Mouse (Mus musculus): ENCODE results near the gene Ubxn4.

The Ubxn4 gene

DNA sequence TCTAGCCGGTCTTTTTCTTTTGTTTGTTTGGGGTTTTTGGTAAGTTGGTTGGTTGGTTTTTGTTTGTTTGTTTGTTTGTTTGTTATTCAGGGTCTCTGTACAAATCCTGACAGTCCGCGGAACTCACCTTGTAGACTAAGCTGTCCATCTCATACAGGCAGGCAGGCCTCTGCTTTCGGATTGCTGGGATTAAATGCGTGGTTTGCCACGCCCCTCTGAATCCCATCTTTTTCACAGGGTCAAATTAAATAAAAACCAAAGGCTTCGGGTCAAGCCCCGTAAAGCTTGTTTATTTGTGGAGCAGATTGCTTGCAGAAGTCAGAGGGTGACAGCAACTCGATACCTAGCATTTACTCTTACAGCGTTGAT is at the start of gene Ubxn4:
Gene Ubxn4, plus strand, starts transcription at position 338 of the 369 bp plus-strand sequence.
- no peak for DNase-seq (ENCODE audit: low read depth, low spot score)

DNA sequence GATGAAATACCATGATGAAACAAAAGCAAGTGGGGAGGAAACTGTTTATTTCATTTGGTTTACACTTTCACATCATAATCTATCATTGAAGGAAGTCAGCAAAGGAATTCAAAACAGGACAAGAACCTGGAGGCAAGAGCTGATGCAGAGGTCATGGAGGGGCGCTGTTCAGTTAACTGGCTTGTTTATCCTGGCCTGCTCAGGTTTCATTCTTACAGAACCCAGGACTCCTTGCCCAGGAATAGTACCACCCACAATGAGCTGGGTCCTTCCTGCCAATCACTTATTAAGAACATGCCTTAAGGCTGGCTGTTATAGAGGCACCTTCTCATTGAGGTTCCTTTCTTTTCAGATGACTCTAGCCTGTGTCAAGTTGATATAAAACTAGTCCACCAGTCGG is 49.8 kb upstream of the Ubxn4 start:
- no peak for DNase-seq (ENCODE audit: low read depth, low spot score)

DNA sequence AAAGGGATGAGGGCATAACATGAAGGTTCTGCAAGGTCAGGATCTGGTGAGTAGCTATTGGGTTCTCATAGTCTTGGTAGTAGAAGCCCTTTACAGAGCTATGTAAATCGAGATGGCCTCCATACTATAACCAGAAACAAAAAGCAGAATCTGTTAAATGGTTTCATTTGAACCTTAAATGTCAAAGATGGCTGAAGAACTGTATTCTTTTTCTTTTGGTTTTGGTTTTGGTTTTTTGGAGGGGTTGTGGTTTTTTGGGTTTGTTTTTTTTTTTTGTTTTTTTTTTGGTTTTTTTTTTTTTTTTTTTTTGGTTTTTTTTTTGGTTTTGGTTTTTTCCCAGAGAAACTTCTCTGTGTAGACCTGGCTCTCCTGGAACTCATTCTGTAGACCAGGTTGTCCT is 46.4 kb upstream of the Ubxn4 start:
- no peak for DNase-seq (ENCODE audit: low read depth, low spot score)

DNA sequence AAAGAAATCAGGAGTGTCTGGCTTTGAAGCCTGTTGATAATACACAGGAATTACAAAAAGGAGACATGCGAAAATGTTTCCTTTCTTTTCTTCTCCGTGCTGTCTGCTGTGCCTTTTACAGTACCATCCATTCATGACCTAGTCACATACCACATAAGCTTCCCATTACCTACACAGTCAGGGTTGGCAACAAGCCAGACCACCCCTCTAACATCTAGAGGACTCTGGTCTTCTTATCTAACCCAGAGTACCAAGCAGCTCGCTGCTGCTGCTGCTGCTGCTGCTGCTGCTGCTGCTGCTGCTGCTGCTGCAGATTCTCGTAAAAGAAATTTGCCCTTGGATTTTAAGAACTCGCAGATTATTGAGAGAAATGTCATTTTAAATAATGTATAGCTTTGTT is 30.5 kb upstream of the Ubxn4 start:
- no peak for DNase-seq (ENCODE audit: low read depth, low spot score)

DNA sequence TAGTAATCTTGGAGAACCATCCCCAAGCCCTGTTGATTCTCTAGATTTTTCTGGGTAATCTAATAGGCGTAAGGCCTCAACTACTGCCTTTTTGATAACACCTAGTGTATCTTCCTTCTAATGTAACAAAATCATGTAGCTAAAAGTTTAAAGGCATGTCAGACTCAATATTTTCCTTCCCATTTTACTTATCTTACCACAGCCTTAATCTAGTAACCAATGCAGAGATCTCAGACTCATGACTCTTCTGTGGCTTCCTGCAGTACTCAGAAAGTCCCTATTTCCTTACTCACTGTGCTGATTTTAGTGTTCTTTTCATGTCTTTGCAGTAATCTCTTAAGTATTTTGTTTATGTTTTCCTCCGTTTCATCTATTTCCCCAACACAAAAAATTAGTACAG is 21.9 kb upstream of the Ubxn4 start:
- no peak for DNase-seq (ENCODE audit: low read depth, low spot score)

DNA sequence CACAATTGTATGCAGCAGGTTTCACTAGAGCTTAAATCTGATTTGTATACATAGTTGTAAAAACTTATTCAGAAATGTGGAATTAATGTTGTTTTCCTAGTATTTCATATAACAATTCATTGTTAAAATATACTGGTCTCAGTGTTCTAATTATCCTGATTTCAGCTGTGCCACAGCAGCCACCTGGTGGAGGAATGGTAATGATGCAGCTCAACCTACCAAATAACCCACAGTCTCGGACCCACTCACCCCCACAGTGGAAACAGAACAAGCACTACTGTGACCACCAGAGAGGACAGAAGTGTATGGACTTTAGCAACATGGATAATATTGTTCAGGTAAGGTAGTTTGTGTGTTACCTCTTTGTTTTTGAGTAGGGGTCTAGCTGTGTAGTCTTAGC is 20.5 kb upstream of the Ubxn4 start:
- peak; percentile 72 for DNase-seq (ENCODE audit: low read depth, low spot score)

DNA sequence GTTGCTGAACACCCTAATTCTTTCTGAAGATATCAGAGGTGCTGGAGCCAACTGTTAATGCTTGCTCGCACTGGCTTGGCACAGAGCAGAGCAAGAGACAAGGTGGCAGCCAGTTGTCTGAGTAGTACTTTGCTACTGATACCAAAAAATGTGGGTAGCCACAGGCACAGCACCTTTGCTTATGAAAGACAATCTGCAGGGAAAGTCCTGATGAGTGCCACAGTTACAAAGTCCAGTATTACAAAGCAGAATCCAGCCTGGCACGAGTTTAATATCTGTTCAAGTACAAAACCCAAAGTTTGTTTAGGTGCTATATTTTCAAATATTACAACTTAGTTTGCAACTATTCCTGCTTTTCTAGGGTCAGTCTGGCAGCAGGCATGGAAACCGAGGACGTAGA is 8.6 kb upstream of the Ubxn4 start:
- DNase-seq (ENCODE audit: low read depth, low spot score), result no peak

DNA sequence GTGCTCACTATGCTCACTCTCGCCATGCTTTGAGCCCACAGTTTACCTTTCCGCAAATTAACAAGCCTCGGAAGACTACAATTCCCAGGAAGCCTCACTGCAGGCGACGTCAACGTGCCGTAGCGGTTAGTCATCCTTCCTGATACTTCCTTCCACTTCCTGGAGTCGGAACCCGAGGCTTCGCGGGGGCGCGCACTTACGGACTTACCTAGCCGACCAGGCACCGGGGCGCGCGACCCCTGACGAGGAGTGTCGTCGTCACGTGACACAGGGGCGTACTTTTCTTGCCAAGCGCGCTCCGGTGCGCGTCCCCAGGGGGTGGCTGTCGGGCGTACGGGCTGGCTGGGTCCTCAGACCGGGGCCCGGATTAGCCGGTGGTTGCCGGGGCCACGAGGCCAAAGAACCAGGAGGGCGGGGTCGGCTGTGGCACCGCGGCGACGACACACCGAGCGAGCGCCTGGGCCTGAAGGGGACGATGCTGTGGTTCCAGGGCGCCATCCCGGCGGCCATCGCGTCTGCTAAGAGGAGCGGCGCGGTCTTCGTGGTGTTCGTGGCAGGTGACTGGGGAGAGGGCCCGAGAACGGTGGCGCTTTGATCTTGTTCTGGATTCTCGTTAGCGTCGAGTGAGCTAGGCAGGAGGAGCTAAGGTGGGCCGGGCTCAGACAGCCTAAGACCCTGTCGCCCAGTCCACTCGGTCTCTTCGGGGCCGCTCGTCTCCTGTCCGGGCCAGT is 397 bp downstream of the Ubxn4 start:
- peak; percentile 100 for DNase-seq (ENCODE audit: low read depth, low spot score)

DNA sequence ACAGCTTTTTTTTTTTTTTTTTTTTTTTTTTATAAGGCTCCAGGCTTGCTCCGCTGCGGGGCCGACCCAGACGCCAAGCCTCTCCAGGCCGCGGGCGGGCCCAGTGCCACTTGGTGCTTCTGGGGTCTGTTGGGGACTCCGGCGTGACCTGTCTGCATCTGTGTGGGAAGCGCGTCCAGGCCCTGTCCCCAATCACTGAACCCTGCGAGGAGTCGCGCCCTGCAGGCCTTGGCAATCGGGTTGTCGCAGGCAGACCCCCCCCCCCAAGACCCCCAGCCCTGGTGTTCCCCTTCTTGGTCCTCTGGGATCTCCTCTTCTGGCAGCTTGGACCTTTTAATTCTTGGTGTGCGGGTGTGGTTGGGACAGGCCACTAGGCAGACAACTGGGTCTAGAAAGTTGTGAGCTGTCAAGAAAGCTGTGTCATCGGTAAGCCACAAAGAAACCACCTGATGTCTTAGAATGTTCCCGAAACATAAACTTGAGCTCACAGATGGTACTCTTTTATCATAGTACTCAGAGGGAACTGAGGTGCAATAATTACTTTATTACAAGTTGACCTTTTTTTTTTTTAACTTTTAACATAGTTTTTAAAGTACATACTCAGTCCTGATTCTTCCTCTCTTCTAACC is 1.1 kb downstream of the Ubxn4 start:
- peak; percentile 33 for DNase-seq (ENCODE audit: low read depth, low spot score)

DNA sequence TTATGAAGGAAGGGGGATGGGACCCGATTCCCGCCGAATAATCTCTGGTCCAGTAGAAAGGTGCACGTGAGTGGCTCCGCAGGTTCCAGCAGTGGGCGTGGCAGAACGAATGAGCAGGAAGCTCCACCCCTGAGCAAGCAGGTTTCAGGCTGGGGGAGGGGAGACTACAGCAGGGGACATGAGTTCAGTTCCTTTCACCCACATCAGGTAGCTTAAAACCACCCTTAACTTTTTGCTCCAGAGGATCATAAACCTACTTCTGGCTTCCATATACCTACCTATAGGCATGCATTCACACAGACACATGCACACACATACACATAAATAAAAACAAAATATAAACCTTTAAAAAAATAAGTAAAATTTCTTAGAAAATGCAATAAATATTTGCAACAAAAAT is 23.3 kb downstream of the Ubxn4 start:
- peak; percentile 55 for DNase-seq (ENCODE audit: low read depth, low spot score)

DNA sequence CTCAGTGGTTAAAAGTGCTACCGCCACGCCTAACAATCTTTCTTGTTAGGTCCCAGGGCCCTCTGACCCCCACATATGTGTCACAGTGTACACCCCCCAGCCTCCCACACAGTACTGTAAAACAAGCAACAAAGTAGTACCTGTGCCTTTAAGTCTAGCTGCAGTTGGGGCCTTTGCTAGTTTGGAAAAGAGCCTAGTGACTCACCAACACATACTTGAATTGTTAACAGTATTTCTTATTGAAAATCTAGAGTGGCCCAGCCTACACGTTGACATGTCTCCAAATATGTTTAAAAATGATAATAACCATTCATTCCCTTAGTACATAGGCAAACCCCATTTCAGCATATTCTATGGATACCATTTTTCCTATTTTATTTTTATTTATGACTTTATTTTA is 27.0 kb downstream of the Ubxn4 start:
- DNase-seq (ENCODE audit: low read depth, low spot score), result no peak

DNA sequence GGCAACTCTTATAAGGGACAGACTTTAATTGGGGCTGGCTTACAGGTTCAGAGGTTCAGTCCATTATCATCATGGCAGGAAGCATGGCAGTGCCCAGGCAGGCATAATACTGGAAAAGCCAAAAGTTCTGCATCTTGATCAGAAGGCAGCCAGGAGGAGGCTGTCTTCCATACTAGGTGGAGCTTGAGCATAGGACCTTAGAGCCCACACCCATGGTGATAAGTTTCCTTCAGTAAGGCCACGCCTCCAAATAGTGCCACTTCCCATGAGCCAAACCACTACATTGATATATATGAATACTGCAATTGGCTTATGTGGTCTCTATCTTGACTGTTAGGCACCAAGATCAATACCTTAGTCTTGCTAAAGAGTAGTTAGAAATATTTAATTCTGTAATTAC is 32.1 kb downstream of the Ubxn4 start:
- DNase-seq (ENCODE audit: low read depth, low spot score), result no peak

DNA sequence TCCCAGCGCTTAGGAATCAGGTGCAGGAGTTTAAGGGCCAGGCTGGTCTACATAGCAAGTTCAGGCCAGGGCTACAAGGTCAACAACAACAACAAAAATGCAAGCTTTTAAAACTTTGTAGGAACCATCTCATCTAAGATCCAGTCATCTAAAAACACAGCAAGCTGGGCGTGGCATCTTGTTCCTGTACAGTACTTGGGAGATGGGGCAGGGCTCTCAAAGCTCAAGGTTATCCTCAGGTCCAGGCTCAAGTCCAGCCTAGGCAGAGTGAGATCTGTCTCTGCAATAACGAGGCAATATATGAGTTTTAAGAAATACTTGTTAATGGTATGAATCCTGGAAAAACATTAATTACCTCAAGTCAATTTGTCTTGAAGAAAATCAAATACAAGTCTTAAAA is 34.8 kb downstream of the Ubxn4 start:
- no peak for DNase-seq (ENCODE audit: low read depth, low spot score)

DNA sequence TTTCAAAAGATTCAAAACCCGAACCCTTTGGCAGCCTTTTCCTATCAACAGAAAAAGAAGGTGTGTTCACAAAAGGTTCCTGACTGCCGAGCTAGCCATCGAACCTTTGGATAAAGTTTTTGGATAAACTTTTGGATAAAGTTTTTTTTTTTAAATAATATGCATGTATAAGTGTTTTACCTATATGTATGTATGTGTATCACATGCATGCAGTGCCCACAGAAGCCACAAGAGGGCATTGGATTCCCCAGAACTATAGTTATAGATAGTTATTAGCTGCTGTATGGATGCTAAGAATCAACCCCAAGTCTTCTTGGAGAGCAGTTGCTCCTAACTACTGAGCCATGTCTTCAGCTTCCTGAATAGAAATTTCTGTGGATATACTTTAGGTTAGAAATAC is 38.0 kb downstream of the Ubxn4 start:
- peak; percentile 52 for DNase-seq (ENCODE audit: low read depth, low spot score)

DNA sequence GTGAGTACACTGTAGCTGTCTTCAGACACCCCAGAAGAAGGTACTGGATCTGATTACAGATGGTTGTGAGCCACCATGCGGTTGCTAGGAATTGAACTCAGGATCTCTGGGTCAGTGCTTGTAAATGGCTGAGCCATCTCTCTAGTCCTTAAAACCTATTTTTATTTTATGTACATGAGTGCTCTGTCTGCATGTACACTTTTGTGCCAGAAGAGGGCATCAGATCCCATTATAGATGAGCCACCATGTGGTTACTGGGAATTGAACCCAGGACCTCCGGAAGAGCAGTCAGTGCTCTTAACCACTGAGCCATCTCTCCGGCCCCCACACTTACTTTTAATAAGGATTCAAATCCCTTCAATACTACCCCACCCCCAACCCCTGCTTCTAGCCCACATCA is 39.2 kb downstream of the Ubxn4 start:
- DNase-seq (ENCODE audit: low read depth, low spot score), result peak; percentile 39

DNA sequence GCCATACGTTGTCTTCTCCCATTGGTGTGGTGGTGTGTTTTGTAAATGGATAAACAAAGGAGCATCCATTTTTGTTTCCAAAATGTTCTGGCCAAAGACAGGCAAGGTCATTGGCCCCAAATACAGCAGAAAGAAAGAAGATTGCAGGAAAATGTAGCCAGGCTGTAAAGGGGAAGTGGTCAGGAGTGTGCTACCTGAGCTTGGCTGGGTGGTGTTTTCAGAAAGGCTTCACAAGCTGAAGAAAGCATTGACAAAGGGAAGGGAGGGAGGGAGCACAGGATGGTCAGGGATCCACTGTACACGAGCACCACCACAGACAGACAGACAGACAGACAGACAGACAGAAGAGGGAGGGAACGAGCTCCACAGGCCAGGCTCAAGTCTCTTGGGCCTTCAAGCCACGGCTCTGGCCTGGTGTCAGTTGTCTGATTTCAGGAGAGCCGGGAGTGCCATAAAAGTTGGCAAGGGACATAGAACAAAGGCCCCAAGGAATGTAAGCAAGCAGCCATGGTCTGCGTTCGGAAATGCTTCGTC is 40.5 kb downstream of the Ubxn4 start:
- no peak for DNase-seq (ENCODE audit: low read depth, low spot score)

DNA sequence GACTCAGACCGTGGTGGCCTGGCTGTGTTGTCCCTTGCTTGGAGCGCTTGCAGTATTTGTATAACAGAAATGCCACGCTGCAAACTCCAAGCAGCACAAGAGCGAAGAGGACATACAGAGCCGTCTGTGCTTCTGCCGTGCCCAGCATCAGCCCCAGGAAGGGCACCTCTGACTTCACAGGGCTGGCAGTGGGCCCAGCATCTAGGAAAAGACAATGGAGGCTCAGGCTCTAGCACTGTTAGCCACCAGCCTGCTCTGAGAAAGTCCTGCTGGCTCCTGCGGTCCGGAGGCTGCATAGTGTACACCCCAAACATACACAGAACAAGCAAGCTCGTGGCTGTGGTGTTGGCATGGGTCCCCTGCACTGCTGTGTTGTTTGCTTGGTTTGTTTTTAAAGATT is 41.4 kb downstream of the Ubxn4 start:
- no peak for DNase-seq (ENCODE audit: low read depth, low spot score)

DNA sequence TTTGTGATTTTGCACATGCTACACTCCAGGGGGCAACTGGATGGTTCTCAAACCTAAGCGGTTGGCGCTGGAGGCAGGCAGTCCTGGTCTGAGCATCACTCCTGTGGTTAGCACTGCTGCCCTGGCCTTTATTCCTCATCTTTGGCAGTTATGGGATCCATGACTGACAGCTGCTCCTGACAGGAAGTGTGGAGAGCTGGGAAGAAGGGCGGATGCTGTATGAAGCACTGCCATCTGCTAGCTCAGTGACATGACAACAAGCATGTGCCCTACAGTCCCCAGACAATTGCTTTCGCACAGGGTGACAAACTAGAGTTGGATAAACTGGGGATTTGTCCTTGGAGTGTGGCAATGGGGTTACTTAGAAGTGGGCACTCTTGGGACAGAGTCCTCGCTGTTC is 46.5 kb downstream of the Ubxn4 start:
- no peak for DNase-seq (ENCODE audit: low read depth, low spot score)

DNA sequence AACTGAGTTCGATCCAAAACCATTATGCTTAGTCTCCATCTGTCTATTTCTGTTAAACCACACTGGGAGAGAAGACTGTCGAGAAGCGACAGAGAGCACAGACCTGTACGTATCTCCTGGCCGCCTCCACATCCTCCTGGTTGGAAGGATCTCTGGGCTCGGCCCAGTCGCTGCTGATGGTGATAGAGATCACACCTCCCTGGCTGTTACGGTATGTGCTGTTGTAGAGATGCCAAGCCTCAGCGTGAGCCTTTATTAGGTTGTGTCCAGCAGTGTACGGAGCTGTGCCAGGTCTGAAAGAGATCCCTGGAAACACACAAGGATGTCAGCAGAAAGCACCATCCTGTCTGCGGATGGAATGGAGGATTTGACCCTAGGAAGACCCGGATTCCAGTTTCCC is 49.8 kb downstream of the Ubxn4 start:
- no peak for DNase-seq (ENCODE audit: low read depth, low spot score)

DNA sequence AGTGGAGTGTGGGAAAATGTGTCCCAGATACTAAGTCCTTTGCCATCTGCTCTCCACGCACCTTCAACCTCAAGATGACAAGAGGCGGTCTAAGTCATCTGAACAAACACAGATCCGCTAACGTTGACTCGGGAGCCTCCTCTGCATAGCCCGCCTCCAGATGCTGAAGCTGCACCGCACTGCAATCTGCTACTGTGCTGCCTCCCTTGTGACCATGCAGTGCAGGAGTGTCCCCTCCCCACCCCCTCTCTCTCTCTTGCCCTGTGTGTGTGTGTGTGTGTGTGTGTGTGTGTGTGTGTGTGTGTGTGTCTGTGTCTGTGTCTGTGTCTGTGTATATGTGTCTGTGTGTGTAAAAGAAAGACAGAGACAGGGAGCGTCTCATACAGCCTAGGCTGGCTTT is 51.5 kb downstream of the Ubxn4 start:
- no peak for DNase-seq (ENCODE audit: low read depth, low spot score)

DNA sequence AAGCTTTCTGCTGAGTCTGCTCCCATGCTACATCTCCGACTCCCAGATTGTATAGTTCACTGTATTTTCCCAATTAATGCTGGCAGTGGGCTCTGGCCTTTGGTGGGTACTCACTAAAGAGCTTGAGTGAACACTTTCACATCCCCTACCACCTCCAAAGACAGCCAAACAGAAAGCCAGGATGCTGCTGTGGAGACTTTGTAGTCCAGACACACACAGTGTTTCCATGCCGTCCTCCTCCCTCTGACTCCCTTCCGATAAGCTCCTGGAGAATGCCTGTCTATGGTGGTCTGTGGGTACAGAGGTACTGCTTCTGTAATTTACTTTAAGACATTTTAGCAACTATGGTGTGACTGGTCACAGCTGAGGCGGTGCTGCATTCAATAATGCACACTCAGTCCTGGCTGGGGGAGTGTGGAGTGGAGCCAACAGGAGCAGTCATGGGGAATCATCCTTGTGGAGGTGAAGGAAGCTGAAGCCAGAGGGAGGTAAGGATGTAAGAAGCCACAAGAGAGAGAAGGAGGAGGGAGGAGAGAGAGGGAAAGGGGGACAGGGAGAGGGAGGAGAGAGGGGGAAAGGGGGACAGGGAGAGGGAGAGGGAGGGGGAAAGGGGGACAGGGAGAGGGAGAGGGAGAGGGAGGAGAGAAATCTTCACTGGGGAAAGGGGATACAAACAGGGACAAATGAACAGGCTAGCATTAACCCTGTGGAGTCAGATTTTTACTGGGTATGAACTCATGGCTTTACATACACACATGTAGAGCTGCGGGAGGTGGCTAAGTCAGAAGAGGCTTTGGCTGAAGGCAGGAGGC is 52.2 kb downstream of the Ubxn4 start:
- DNase-seq (ENCODE audit: low read depth, low spot score), result no peak

DNA sequence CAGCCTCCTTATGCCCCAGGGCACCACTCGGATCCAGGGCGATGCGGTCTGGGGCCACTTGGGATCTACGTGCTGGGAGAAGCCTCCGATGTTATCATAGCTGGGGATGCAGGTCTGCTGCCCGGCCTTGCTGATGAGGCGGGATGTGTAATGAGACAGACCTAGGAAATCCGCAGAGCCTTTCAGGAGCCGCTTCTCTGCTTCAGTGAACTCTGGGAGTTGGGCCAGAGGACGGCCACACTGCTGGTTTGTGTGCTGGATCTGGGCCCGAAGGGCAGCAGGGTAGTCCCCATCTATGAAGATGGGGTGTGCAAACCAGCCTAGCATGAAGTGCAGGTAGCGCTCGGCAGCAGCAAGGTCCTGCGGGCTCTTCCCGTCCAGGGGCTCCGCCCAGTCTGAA is 60.1 kb downstream of the Ubxn4 start:
- DNase-seq (ENCODE audit: low read depth, low spot score), result peak; percentile 30

DNA sequence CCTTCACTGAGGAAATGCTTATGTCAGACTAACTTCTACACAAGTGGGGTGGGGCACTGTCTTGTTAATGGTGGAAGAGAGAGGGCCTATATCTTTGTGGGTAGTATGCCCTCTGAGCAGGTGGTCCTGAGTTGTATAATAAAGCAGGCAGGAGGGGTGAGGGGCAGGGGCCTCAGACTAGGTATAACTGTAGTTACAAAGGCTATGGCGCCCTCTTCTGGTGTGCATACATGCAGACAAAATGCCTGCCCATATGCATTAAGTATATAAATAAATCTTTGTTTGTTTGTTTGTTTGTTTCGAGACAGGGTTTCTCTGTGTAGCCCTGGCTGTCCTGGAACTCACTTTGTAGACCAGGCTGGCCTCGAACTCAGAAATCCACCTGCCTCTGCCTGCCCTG is 65.3 kb downstream of the Ubxn4 start:
- DNase-seq (ENCODE audit: low read depth, low spot score), result no peak

Measured in ZHBTc4 (cell line).